Mouse (Mus musculus) spleen, adult 2 months (tissue): ENCODE measurements around the gene Kalrn.

Source experiments
- CTCF ChIP-seq: fragments of 200-500 bp; IDR thresholded peaks from 2 replicates; pipeline ENCODE4 v1.5.1; 2011; ENCODE audit warnings: mild to moderate bottlenecking, inconsistent platforms; ENCODE audit not compliant: insufficient read depth, insufficient read length, insufficient replicate concordance; ENCODE audit errors: extremely low read depth
- POLR2A ChIP-seq: fragments of 200-500 bp; IDR thresholded peaks from 2 replicates; pipeline ENCODE4 v1.6.1; 2011; ENCODE audit warnings: low read depth, low read length, inconsistent platforms

DNA sequence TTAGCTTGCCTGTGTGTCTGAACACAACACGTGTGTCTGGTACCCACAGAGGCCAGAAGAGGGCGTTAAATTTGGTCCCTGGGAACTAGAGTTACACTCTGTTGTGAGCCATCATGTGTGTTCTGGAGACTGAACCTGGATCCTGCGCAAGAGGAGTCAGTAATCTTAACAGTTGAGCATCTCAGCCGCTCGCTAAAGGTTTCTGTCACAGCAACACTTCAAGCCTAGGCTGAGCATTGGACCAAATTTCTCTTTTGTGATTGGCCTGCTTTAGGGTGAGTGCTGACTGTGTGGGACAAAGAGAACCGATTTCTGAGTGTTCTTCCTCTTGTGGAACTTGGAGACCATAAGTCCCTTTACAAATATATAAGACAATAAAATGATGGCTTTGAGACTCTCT lies 622.9 kb downstream of the Kalrn start:
- TF ChIP-seq CTCF (no peak), POLR2A (no peak)
